Mouse (Mus musculus) retina, embryonic 14.5 days (tissue): ENCODE data around the gene Zfp446.

ENCODE experiments used
- DNase-seq: peaks from one replicate; pipeline ENCODE4 v3.0.0-alpha.2; 2015; ENCODE audit warnings: low spot score

Zfp446 gene

DNA sequence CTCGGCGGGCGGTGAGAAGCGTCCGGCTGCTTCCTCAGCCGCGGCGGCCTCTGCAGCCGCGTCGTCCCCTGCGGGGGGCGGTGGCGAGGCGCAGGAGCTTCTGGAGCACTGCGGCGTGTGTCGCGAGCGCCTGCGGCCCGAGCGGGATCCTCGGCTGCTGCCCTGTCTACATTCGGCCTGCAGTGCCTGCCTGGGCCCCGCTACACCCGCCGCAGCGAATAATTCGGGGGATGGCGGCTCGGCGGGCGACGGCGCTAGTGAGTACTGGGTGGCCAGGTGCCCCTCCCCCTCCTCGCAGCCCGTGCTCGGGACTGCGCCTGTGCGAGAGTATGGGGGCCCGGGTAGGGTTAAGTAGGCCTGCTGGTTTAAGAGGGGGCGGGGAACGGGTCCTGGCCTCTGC, 47.2 kb downstream of the Zfp446 start:
- peak; percentile 81 for DNase-seq

DNA sequence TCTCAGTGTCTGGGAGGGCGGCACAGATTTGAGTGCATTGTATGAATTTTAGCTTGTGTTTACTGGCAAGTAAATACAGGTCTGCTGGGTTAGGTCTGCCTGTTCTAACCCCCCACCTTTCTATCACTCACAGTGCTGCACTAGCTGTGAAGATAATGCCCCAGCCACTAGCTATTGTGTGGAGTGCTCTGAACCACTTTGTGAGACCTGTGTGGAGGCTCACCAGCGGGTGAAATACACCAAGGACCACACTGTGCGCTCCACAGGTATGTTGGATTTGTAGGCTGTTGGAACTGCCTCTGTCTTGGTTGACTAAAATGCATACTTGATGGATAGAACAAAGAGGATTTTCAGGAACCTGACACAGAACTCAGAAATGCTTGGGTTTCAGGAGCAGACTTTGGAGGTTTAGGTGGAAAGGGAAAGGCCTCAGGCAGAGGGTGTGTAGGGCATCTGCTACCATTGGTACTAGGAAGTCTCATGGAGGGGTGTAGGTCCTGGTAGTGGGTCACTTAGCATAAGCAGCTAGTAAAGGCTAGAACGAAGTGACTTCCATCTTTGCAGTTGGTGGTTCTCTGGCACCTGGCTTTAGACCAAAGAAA, 48.0 kb downstream of the Zfp446 start:
- no peak for DNase-seq

DNA sequence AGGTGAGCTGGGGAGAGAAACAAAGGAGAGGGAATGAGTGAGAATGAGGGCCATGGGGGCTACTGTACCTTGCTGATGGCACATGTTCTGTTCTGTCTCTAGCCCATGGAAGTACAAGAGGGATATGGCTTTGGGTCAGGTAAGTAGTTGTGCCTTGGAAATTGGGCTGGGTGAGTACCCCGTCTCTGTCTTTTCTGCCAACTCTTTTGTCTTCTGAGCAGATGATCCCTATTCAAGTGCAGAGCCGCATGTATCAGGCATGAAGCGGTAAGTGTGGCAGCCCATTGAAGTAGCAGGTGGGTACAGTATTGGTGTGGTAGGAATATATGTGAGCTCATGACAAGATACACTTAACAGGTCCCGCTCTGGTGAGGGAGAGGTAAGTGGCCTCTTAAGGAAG, 51.3 kb downstream of the Zfp446 start:
- DNase-seq: no peak

DNA sequence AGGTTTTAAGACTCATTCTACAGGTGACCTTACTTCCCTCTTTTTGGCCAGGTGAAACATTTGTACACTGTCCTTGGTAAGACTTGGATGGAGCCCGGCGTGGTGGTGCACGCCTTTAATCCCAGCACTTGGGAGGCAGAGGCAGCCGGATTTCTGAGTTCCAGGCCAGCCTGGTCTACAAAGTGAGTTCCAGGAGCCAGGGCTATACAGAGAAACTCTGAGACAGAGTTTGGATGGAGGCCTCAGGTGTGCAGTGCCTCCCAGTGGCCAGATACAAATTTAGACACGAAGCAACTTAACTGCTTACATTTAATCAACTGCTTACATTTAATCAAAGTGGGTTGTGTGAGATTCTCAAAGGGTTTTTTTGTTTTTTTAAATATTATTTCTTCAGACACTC, 53.4 kb downstream of the Zfp446 start:
- DNase-seq: peak; percentile 50

DNA sequence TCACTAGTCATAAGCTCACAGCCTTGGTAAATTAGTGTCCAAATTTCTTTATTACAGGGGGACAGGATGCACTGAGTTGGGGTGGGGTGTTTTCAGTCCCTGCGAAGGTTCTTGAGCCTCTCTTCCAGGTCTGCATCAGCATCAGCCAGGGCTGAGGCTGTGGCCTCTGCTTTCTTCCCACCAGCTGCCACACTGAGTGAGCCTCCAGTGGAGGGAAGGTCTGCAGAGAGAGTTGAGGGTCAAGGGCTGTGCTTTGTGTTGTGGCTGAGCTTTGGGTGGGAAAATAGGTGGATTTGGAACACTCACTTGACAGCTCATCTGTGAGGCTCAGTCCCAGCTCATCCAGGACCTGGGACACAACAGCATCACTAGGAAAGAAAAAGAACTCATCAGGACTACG, 54.3 kb downstream of the Zfp446 start:
- no peak for DNase-seq

DNA sequence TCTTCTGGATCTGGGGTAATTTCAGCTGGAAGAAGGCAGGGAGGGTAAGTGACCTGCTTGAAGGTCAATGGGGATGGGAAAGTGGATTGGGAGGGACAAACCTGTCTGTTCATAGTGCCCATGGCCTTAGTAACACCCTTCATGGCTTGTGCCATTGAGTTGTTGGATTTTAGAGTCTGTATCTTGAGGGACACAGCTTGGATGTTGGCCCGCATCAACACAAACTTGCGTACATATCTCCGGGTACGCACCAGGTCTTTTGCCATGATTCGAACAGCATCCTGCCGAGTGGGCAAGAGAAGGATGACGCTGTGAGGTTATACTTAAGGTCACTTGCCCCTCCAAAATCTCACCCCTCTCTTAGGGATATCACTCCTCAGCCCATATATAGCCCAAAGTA, 54.9 kb downstream of the Zfp446 start:
- no peak for DNase-seq

DNA sequence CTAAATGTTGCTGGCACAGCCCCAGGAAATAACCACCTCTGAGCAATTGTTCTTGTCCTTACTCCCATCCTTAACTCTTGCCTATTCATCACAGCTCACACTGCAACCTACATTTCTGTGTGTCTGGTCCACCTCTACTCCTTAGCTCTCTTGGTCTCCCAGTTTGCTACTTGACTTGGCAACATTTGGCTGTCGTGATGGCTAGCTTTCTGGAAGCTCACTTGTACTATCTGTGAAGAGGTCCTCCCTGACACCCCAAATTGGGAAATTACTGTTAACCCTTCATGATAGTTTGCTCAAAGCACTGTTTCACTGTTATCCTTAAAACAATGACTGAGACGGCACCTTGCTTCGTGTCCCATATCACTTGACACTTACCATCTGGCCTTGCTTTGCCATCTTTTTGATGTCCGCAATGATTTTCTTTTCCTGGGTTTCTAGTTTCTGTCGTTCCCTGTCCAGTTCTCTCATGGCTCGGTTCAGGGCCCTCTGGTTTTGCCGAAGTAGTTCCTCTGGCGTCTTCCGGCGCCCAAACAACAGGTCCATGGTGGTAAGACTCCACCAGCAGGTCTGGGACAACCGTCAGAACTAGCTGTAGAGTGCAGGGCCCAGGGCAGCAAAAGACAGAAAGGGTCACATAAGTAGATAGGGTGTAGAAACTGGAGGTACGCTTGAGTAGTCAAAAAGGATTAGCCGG, 56.0 kb downstream of the Zfp446 start:
- no peak for DNase-seq

DNA sequence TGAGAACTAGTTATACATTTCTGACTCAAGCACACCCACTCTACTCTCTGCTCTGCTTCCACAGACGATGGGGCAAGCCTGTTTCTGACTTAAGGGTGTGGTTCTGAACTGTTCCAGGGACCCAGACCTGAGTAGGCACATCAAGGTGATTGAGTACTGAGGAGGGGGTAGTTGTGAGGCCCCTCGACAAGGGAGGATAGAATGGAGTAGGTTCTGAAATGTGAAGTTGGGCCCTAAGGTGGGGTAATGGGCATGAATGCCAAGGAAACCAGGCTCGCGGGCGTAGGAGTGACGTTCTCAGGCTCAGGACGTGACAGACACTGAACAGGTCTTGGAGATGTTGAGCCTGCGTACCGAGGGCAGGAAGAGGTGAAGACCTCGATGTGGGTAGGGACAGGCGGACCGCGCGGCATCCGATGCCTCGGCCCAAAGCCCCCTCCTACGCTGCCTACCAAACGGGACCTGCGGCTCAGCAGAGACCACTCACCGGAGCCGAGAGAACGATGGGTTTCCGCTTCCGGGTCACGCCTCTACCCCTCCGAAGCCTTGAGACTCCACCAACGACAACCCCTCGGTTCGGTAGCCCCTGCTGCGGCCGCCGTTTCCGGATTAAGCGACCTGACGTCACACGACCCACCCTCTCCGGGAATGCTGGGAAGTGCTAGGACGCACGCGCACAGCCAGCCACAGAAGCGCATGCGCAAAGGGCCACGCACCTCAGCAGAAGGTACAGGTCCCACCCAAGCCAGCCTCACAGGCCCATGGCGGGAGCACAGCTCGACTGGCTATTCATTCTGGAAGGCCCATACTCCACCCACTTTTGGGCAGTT, 56.7 kb downstream of the Zfp446 start, which contains the start of gene Chmp2a:
TSS of gene Chmp2a (minus strand) at position 660 of the 830 bp plus-strand sequence.
- DNase-seq: peak; percentile 98
